Mouse (Mus musculus) MEL (cell line): Measurements from ENCODE around the gene Chst15. TPM values are rescaled to one million over a fixed set of nuclear protein-coding genes. Genes with fewer than 3 reads are reported as not detected.

Source experiments
- DNase-seq: peaks from one replicate; pipeline ENCODE4 v3.0.0; 2011; ENCODE audit warnings: low read depth, low spot score
- H3K27ac ChIP-seq: 2 replicates; pipeline ENCODE4 v1.5.1; 2012; ENCODE audit warnings: low read depth, mild to moderate bottlenecking, control low read depth, low read length, moderate library complexity; ENCODE audit not compliant: control insufficient read depth
- H3K27me3 ChIP-seq, 2 experiments: fragments of 150-350 bp in 1 of 2; sonication (generic) in 1 of 2; 2 replicates each; pipeline ENCODE4 v1.6.1; 2012; ENCODE audit warnings: low read length in 2 of 2, mild to moderate bottlenecking in 2 of 2, improper control_type of control experiment in 1 of 2, moderate library complexity in 1 of 2; ENCODE audit not compliant: insufficient read depth in 2 of 2, control insufficient read depth in 1 of 2
- H3K36me3 ChIP-seq, 2 experiments: 2 replicates each; pipeline ENCODE4 v1.6.1; 2012 to 2014; ENCODE audit warnings: low read length in 2 of 2, improper control_type of control experiment in 1 of 2, inconsistent platforms in 1 of 2, mild to moderate bottlenecking in 1 of 2; ENCODE audit not compliant: insufficient read depth in 2 of 2, control insufficient read depth in 1 of 2
- H3K4me1 ChIP-seq, 2 experiments: fragments of 150-350 bp in 1 of 2; sonication (generic) in 1 of 2; 2 replicates each; pipeline ENCODE4 v1.6.1; 2012; ENCODE audit warnings: low read length in 2 of 2, improper control_type of control experiment in 1 of 2, mild to moderate bottlenecking in 1 of 2; ENCODE audit not compliant: insufficient read depth in 2 of 2, control insufficient read depth in 1 of 2
- H3K4me3 ChIP-seq, 2 experiments: fragments of 150-350 bp in 1 of 2; sonication (generic) in 1 of 2; 2 replicates each; pipeline ENCODE4 v1.5.1; 2012; ENCODE audit warnings: low read depth in 2 of 2, low read length in 2 of 2, mild to moderate bottlenecking in 2 of 2, moderate library complexity in 2 of 2, control low read depth in 1 of 2, improper control_type of control experiment in 1 of 2; ENCODE audit not compliant: control insufficient read depth in 1 of 2, insufficient read depth in 1 of 2
- H3K79me2 ChIP-seq: 2 replicates; pipeline ENCODE4 v1.6.1; 2012; ENCODE audit warnings: mild to moderate bottlenecking, low read length, moderate library complexity; ENCODE audit not compliant: control insufficient read depth, poor library complexity, insufficient read depth
- H3K9ac ChIP-seq: 2 replicates; pipeline ENCODE4 v1.6.1; 2012; ENCODE audit warnings: low read depth, mild to moderate bottlenecking, control low read depth, low read length, moderate library complexity; ENCODE audit not compliant: control insufficient read depth, poor library complexity, severe bottlenecking
- H3K9me3 ChIP-seq: fragments of 150-350 bp; sonication (generic); replicated peaks from 2 replicates; pipeline ENCODE4 v1.6.1; 2012; ENCODE audit warnings: mild to moderate bottlenecking, low read length, improper control_type of control experiment, moderate library complexity; ENCODE audit not compliant: insufficient read depth
- BHLHE40 ChIP-seq: IDR thresholded peaks from 2 replicates; pipeline ENCODE4 v1.6.1; 2012; ENCODE audit warnings: low read depth, mild to moderate bottlenecking, inconsistent platforms, low read length, improper control_type of control experiment, borderline replicate concordance
- CTCF ChIP-seq, 3 experiments: IDR thresholded peaks in 2 of 3; conservative IDR thresholded peaks in 1 of 3; 2 replicates each; pipeline ENCODE4 v1.5.1; 2011 to 2012; ENCODE audit warnings: low read length in 3 of 3, low read depth in 2 of 3, mild to moderate bottlenecking in 2 of 3, improper control_type of control experiment in 1 of 3, inconsistent platforms in 1 of 3, mixed read lengths in 1 of 3, moderate library complexity in 1 of 3; ENCODE audit not compliant: control insufficient read depth in 1 of 3, insufficient read depth in 1 of 3, poor library complexity in 1 of 3, severe bottlenecking in 1 of 3
- ETS1 ChIP-seq: IDR thresholded peaks from 2 replicates; pipeline ENCODE4 v1.6.1; 2012; ENCODE audit warnings: low read depth, mild to moderate bottlenecking, inconsistent platforms, low read length, improper control_type of control experiment, moderate library complexity
- GABPA ChIP-seq: IDR thresholded peaks from 2 replicates; pipeline ENCODE4 v1.6.1; 2012; ENCODE audit warnings: low read depth, mild to moderate bottlenecking, inconsistent platforms, low read length, improper control_type of control experiment, moderate library complexity
- GATA1 ChIP-seq: IDR thresholded peaks from 2 replicates; pipeline ENCODE4 v1.6.1; 2011; ENCODE audit warnings: low read depth, low read length, improper control_type of control experiment
- HCFC1 ChIP-seq: IDR thresholded peaks from 2 replicates; pipeline ENCODE4 v1.6.1; 2012; ENCODE audit warnings: low read depth, mild to moderate bottlenecking, inconsistent platforms, low read length, improper control_type of control experiment, moderate library complexity
- JUND ChIP-seq: IDR thresholded peaks from 2 replicates; pipeline ENCODE4 v1.6.1; 2011; ENCODE audit warnings: low read depth, mild to moderate bottlenecking, improper control_type of control experiment, low read length
- MAX ChIP-seq: IDR thresholded peaks from 2 replicates; pipeline ENCODE4 v1.6.1; 2011; ENCODE audit warnings: low read length, improper control_type of control experiment
- MAZ ChIP-seq: IDR thresholded peaks from 2 replicates; pipeline ENCODE4 v1.6.1; 2012; ENCODE audit warnings: low read depth, mild to moderate bottlenecking, inconsistent platforms, low read length, improper control_type of control experiment
- MEF2A ChIP-seq: IDR thresholded peaks from 2 replicates; pipeline ENCODE4 v1.6.1; 2014; ENCODE audit warnings: low read depth, mild to moderate bottlenecking, inconsistent platforms, low read length, improper control_type of control experiment; ENCODE audit not compliant: poor library complexity, insufficient replicate concordance, severe bottlenecking; ENCODE audit errors: extremely low read depth
- MYB ChIP-seq: IDR thresholded peaks from 2 replicates; pipeline ENCODE4 v1.6.1; 2011; ENCODE audit warnings: mild to moderate bottlenecking, low read depth, low read length, improper control_type of control experiment
- MYC ChIP-seq: IDR thresholded peaks from 2 replicates; pipeline ENCODE4 v1.6.1; 2011; ENCODE audit warnings: low read depth, mild to moderate bottlenecking, low read length, improper control_type of control experiment, moderate library complexity
- NELFE ChIP-seq: IDR thresholded peaks from 2 replicates; pipeline ENCODE4 v1.6.1; 2011; ENCODE audit warnings: low read depth, low read length, improper control_type of control experiment
- POLR2AphosphoS5 ChIP-seq: IDR thresholded peaks from 2 replicates; pipeline ENCODE4 v1.6.1; 2012; ENCODE audit warnings: low read depth, borderline replicate concordance, mild to moderate bottlenecking, inconsistent platforms, low read length, moderate library complexity, mixed read lengths
- RCOR1 ChIP-seq: IDR thresholded peaks from 2 replicates; pipeline ENCODE4 v1.6.1; 2012; ENCODE audit warnings: low read depth, mild to moderate bottlenecking, inconsistent platforms, low read length, improper control_type of control experiment
- SMC3 ChIP-seq: IDR thresholded peaks from 2 replicates; pipeline ENCODE4 v1.6.1; 2011; ENCODE audit warnings: low read depth, low read length, improper control_type of control experiment
- TCF12 ChIP-seq: IDR thresholded peaks from 2 replicates; pipeline ENCODE4 v1.6.1; 2014; ENCODE audit warnings: low read depth, mild to moderate bottlenecking, inconsistent platforms, low read length, improper control_type of control experiment, moderate library complexity
- USF1 ChIP-seq: IDR thresholded peaks from 2 replicates; pipeline ENCODE4 v1.6.1; 2014; ENCODE audit warnings: low read depth, mild to moderate bottlenecking, inconsistent platforms, low read length, improper control_type of control experiment, moderate library complexity
- USF2 ChIP-seq, 2 experiments: IDR thresholded peaks; 2 replicates each; pipeline ENCODE4 v1.6.1; 2011 to 2012; ENCODE audit warnings: improper control_type of control experiment in 2 of 2, low read length in 2 of 2, borderline replicate concordance in 1 of 2, inconsistent platforms in 1 of 2, low read depth in 1 of 2, mild to moderate bottlenecking in 1 of 2; ENCODE audit not compliant: insufficient read depth in 1 of 2
- ZC3H11A ChIP-seq: IDR thresholded peaks from 2 replicates; pipeline ENCODE4 v1.6.1; 2012; ENCODE audit warnings: low read depth, mild to moderate bottlenecking, inconsistent platforms, low read length, improper control_type of control experiment
- ZKSCAN1 ChIP-seq: IDR thresholded peaks from 2 replicates; pipeline ENCODE4 v1.6.1; 2012; ENCODE audit warnings: low read depth, mild to moderate bottlenecking, inconsistent platforms, low read length, improper control_type of control experiment, moderate library complexity
- ZMIZ1 ChIP-seq: IDR thresholded peaks from 2 replicates; pipeline ENCODE4 v1.6.1; 2012; ENCODE audit warnings: low read depth, mild to moderate bottlenecking, inconsistent platforms, low read length, improper control_type of control experiment, moderate library complexity
- ZNF384 ChIP-seq: IDR thresholded peaks from 2 replicates; pipeline ENCODE4 v1.6.1; 2012; ENCODE audit warnings: low read depth, mild to moderate bottlenecking, inconsistent platforms, low read length, improper control_type of control experiment
- polyA plus RNA-seq, 2 experiments: library from polyadenylated mRNA; stranded (reverse) in 1 of 2; unstranded in 1 of 2; fragments of >175 nt in 1 of 2; fragments of >200 nt in 1 of 2; gene quantifications; 2 replicates each; pipeline versions ENCODE4 v1.2.1 to v1.2.4; 2012; ENCODE audit warnings: low replicate concordance in 2 of 2, low read depth in 1 of 2; ENCODE audit not compliant: insufficient read length in 2 of 2, insufficient read depth in 1 of 2, missing spikeins in 1 of 2
- total RNA-seq: library from RNA; depleted of rRNA; stranded (reverse); fragments of 300-350 nt; gene quantifications from 2 replicates; pipeline ENCODE4 v1.2.3, GENCODE M21; 2012

Gene Chst15
- total and polyA plus RNA-seq, 3 experiments, result 14.9 to 18.1 TPM; not detected in 1

GRCm38 (mm10) chr7:132210616-132211015, 106.4 kb downstream of the Chst15 start:
- H3K27ac ChIP-seq, result no peak overlapping the region
- peaks cover 0 to 4% of the 10 kb centered on the region in 2 experiments; a peak in 3 of 4 replicates for H3K27me3 ChIP-seq
- H3K4me1 ChIP-seq, result no peaks in the 10 kb centered on the region
- TF ChIP-seq NELFE (no peak), MAZ (no peak), TCF12 (no peak), SMC3 (no peak), GATA1 (no peak), MYC (no peak), HCFC1 (no peak), MYB (no peak), ZC3H11A (no peak), JUND (no peak), GABPA (no peak), ETS1 (no peak), MAX (no peak), ZNF384 (no peak), MEF2A (no peak), USF2 (IDR thresholded peaks at IDR 0.05; ENCODE audit: borderline replicate concordance in 1 of 2, insufficient read depth in 1 of 2, low read depth in 1 of 2, low read length in 2 of 2) (no peak), RCOR1 (no peak), CTCF (IDR thresholded peaks at IDR 0.05 in 2 of 3, conservative IDR thresholded peaks at IDR 0.05 in 1 of 3; ENCODE audit: control insufficient read depth in 1 of 3, insufficient read depth in 1 of 3, low read depth in 2 of 3, low read length in 3 of 3, poor library complexity in 1 of 3, severe bottlenecking in 1 of 3) (no peak), ZMIZ1 (no peak)
- H3K9ac ChIP-seq, result no peak overlapping the region
- no peak for DNase-seq
- no peaks in the 10 kb centered on the region for H3K79me2 ChIP-seq
- no peaks in the 10 kb centered on the region for H3K36me3 ChIP-seq
- H3K4me3 ChIP-seq, result no peak overlapping the region
- H3K9me3 ChIP-seq, result no peaks in the 10 kb centered on the region

- no peak for DNase-seq
- TF ChIP-seq JUND (no peak), BHLHE40 (no peak), USF1 (no peak), POLR2AphosphoS5 (no peak), ETS1 (no peak), ZKSCAN1 (no peak), ZNF384 (no peak), MYB (no peak)
- Histone ChIP-seq H3K27ac (no peak overlapping the region), H3K4me3 (no peak overlapping the region), H3K9me3 (no peaks in the 10 kb centered on the region), H3K36me3 (no peaks in the 10 kb centered on the region), H3K27me3 (peaks cover 0 to 4% of the 10 kb centered on the region in 2 experiments; a peak in 3 of 4 replicates), H3K79me2 (no peaks in the 10 kb centered on the region), H3K4me1 (no peaks in the 10 kb centered on the region), H3K9ac (no peak overlapping the region)
These were observed 107.9 kb downstream of the Chst15 start for GRCm38 (mm10) chr7:132208946-132209651.
